Mouse (Mus musculus) limb, embryonic 14.5 days (tissue): ENCODE results near the gene Kcnk13. TPM values are rescaled to one million over a fixed set of nuclear protein-coding genes. Genes with fewer than 3 reads are reported as not detected.

ENCODE experiments used
- ATAC-seq: fragments of 200-750 bp; cut with Nextera tagmentation; 2 replicates; pipeline ENCODE4 v1.8.0; 2017; ENCODE audit warnings: low read depth, moderate number of reproducible peaks, moderate TSS enrichment; ENCODE audit not compliant: low FRiP score
- DNase-seq: peaks from one replicate; pipeline ENCODE4 v3.0.0-alpha.2; 2015; ENCODE audit warnings: low spot score
- H3K27ac ChIP-seq: fragments of 300-500 bp; sonication (generic); replicated peaks from 2 replicates; pipeline ENCODE4 v1.5.1; 2014; ENCODE audit warnings: low read depth, mild to moderate bottlenecking, low read length, moderate library complexity, mixed read lengths
- H3K27me3 ChIP-seq: fragments of 300-500 bp; sonication (generic); 2 replicates; pipeline ENCODE4 v1.6.1; 2014; ENCODE audit warnings: low read length, mixed read lengths; ENCODE audit not compliant: control insufficient read depth, insufficient read depth
- H3K36me3 ChIP-seq: fragments of 300-500 bp; sonication (generic); 2 replicates; pipeline ENCODE4 v1.6.1; 2014; ENCODE audit warnings: mild to moderate bottlenecking, low read length, moderate library complexity, mixed read lengths; ENCODE audit not compliant: control insufficient read depth, insufficient read depth
- H3K4me1 ChIP-seq: fragments of 300-500 bp; sonication (generic); 2 replicates; pipeline ENCODE4 v1.6.1; 2014; ENCODE audit warnings: antibody characterized with exemption, low read length, mixed read lengths; ENCODE audit not compliant: control insufficient read depth, insufficient read depth
- H3K4me2 ChIP-seq: fragments of 300-500 bp; sonication (generic); replicated peaks from 2 replicates; pipeline ENCODE4 v1.6.1; 2014; ENCODE audit warnings: low read depth, mild to moderate bottlenecking, low read length, moderate library complexity; ENCODE audit not compliant: severe bottlenecking
- H3K4me3 ChIP-seq: fragments of 300-500 bp; sonication (generic); replicated peaks from 2 replicates; pipeline ENCODE4 v1.5.1; 2014; ENCODE audit warnings: low read length
- H3K9ac ChIP-seq: fragments of 300-500 bp; sonication (generic); 2 replicates; pipeline ENCODE4 v1.6.1; 2014; ENCODE audit warnings: mild to moderate bottlenecking, low read depth, low read length, moderate library complexity; ENCODE audit not compliant: severe bottlenecking
- H3K9me3 ChIP-seq: fragments of 300-500 bp; sonication (generic); 2 replicates; pipeline ENCODE4 v1.6.1; 2016; ENCODE audit warnings: low read length; ENCODE audit not compliant: control insufficient read depth
- POLR2A ChIP-seq: fragments of 200-500 bp; IDR thresholded peaks from 2 replicates; pipeline ENCODE4 v1.8.0; 2012; ENCODE audit warnings: inconsistent platforms, mild to moderate bottlenecking, moderate library complexity, borderline replicate concordance; ENCODE audit not compliant: insufficient read depth, insufficient read length; ENCODE audit errors: extremely low read depth
- WGBS: fragments of 180-500 bp; shearing (Covaris S2); extraction: QIAGEN DNeasy Blood & Tissue Kit; methylation state at CpG from one replicate; pipeline ENCODE4 v1.1.7; 2014; 5-methylcytosine and 5-hydroxymethylcytosine counted together
- polyA plus RNA-seq, 2 experiments: library from polyadenylated mRNA; depleted of rRNA in 1 of 2; stranded (reverse) in 1 of 2; unstranded in 1 of 2; fragments of >200 nt; fragmentation: Nextera tagmentation in 1 of 2; extraction: Ambion mirVana in 1 of 2; gene quantifications; 2 replicates each; pipeline versions ENCODE4 v1.2.1 to v1.2.3; 2012 to 2014

The Kcnk13 gene
- polyA plus RNA-seq, 2 experiments: 1.7 to 2.4 TPM

DNA sequence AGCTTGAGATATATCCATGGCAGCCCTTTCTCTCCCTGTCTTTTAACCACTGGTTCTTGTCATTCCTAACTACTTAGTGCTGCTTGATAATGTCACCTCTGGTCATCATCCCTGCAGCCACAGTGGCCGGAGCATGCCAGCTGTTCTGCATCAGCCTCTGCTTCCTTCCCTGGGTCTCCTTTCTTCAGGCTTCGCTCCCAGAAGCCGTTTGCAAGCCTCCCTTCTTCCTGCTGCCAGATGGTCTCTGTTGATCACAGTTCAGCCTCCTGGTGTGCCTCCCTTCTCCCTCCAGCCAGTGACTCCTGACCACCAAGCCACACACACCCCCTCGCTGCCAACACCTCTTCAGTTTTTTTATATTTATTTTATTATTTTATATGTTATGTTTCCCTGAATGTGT is 25.8 kb upstream of the Kcnk13 start:
- 53% methylated on average over 4 of the region's 4 CpGs for WGBS
- Histone ChIP-seq H3K4me3 (no peak overlapping the region), H3K4me2 (no peak overlapping the region), H3K27me3 (no peaks in the 10 kb centered on the region), H3K27ac (no peak overlapping the region), H3K9me3 (no peaks in the 10 kb centered on the region), H3K9ac (no peak overlapping the region), H3K36me3 (peaks cover 29% of the 10 kb centered on the region), H3K4me1 (no peaks in the 10 kb centered on the region)
- ATAC-seq (no peak), DNase-seq (no peak)
- no peak for TF ChIP-seq POLR2A

DNA sequence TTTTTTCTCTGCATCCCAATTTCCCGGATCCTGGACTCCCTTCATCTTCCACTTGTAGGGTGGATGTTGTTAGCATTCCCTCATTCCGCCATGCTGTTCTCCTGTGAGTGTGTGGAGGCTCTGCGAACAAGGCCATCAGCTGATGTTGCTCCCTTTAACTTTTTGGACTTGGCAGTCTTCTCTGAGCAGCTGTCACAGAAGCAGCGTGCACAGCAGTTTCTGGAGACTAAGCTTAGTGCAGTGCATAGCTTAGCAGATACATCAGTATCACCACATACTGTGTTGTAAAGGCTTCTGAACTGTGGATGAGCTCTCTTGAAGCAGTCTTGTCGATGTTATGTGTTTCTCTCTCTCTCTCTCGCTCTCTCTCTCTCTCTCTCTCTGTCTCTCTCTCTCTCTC is 25.1 kb upstream of the Kcnk13 start:
- 92% methylated on average over 6 of the region's 6 CpGs for WGBS
- DNase-seq (no peak), ATAC-seq (no peak)

DNA sequence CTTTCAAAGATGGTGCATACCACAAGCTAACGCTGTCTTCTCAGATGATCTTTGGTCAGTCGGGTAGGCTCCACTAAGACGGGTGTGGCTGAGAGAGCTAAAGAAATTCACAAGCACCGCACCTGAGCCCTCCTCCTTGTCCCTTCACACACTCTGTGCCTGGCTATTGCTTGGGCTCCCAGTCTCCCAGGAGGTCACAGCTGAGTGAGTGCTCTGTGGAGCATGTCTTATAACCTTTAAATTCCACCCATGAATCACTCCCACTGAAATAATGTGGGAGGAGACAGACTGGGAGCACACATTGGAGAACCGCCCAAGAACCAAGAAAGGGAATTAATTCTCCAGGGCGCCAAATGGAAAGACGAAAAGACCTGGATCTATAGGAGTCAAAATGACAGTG is 23.6 kb upstream of the Kcnk13 start:
- H3K36me3 ChIP-seq: peaks cover 30% of the 10 kb centered on the region
- no peak for TF ChIP-seq POLR2A
- ATAC-seq: no peak

More for the DNA sequence above, 25.1 kb upstream of the Kcnk13 start:
- TF ChIP-seq POLR2A: no peak
- Histone ChIP-seq H3K27me3 (no peaks in the 10 kb centered on the region), H3K36me3 (peaks cover 29% of the 10 kb centered on the region), H3K4me1 (no peaks in the 10 kb centered on the region), H3K4me3 (no peak overlapping the region), H3K27ac (no peak overlapping the region), H3K9me3 (no peaks in the 10 kb centered on the region), H3K9ac (no peak overlapping the region), H3K4me2 (no peak overlapping the region)

DNA sequence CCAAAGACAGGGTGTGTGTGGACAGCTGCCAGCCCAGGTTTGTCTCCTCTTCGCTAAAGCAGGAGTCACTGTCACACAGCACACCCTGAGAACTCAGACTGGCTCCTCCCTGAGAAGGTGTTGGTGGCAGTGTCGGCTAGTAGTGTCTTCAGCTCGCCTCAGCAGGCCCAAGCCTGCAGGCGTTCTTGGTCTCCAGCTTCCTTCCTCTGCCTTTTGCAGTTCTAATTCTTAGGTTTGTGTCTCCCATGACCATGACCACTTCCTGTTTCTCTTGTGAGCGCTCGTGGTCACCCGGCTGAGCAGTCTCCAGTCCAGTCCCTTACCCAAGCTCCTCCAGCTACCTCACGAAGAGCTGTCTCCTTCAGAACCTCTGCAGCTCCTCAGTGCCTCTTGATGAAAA is 21.9 kb upstream of the Kcnk13 start:
- peaks cover 28% of the 10 kb centered on the region for H3K36me3 ChIP-seq

More for the DNA sequence above, 23.6 kb upstream of the Kcnk13 start:
- DNase-seq: no peak
- no peak overlapping the region for H3K9ac ChIP-seq
- 93% methylated on average over 7 of the region's 7 CpGs for WGBS
- H3K27me3 ChIP-seq: no peaks in the 10 kb centered on the region
- no peak overlapping the region for H3K4me3 ChIP-seq
- H3K4me1 ChIP-seq: no peaks in the 10 kb centered on the region
- no peak overlapping the region for H3K4me2 ChIP-seq
- no peak overlapping the region for H3K27ac ChIP-seq
- H3K9me3 ChIP-seq: no peaks in the 10 kb centered on the region

DNA sequence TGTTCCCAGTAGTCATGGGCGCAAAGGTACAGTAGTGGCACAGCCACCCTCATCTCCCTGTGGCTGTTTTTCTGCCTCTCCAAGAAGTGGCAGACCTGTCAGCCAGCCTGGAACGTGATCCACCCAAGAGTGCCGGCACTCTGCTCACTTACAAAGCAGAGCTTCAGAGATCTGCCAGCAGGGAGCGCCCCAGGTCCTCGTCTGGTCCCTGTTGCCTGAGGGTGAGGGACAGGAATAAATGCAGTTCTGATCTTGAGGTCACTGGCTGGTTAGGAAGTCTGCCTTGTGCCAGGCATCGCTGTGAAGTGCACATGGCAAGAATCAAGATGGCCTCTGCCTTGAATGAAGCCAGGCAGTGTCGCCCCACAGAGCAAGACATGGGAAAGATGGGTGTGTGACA is 11.4 kb upstream of the Kcnk13 start:
- H3K36me3 ChIP-seq: peaks cover 20% of the 10 kb centered on the region
- 57% methylated on average over 7 of the region's 7 CpGs for WGBS
- no peak overlapping the region for H3K4me2 ChIP-seq
- DNase-seq: no peak
- H3K4me3 ChIP-seq: no peak overlapping the region
- no peaks in the 10 kb centered on the region for H3K27me3 ChIP-seq
- no peak overlapping the region for H3K27ac ChIP-seq
- H3K4me1 ChIP-seq: no peaks in the 10 kb centered on the region
- no peaks in the 10 kb centered on the region for H3K9me3 ChIP-seq
- peak; percentile 37; the same call in 1 of the 2 replicates for ATAC-seq
- TF ChIP-seq POLR2A: no peak
- no peak overlapping the region for H3K9ac ChIP-seq

More for the DNA sequence above, 21.9 kb upstream of the Kcnk13 start:
- no peak for ATAC-seq
- no peak overlapping the region for H3K4me2 ChIP-seq
- H3K9me3 ChIP-seq: no peaks in the 10 kb centered on the region
- DNase-seq: no peak
- no peak for TF ChIP-seq POLR2A
- H3K4me3 ChIP-seq: no peak overlapping the region
- H3K4me1 ChIP-seq: no peaks in the 10 kb centered on the region
- no peak overlapping the region for H3K27ac ChIP-seq
- 87% methylated on average over 8 of the region's 8 CpGs for WGBS
- H3K27me3 ChIP-seq: no peaks in the 10 kb centered on the region
- H3K9ac ChIP-seq: no peak overlapping the region

DNA sequence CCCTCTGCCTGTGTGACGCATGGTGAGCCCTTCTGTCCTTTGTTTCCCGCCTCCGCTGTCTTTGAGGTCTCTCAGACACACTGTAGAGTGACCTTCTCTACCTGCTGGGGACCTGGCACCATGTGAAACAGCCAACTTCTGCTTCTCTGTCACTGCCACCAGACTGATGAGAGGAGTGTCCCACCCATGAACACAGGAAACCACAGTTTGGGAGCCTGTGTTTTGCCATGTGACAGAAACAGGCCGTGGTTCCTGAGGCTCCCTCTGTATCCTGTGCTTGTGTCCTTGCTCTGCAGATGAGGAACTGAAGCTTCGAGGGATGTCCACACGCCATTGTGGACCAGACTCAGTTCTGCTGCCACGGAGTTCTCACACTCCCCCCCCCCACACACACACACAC is 7.9 kb upstream of the Kcnk13 start:
- no peak for DNase-seq
- H3K27me3 ChIP-seq: no peaks in the 10 kb centered on the region
- ATAC-seq: no peak
- no peaks in the 10 kb centered on the region for H3K9me3 ChIP-seq
- H3K4me2 ChIP-seq: no peak overlapping the region
- no peak overlapping the region for H3K9ac ChIP-seq
- no peak overlapping the region for H3K4me3 ChIP-seq
- 81% methylated on average over 7 of the region's 7 CpGs for WGBS
- peaks cover 10% of the 10 kb centered on the region; the same call in 1 of the 2 replicates for H3K36me3 ChIP-seq
- no peak for TF ChIP-seq POLR2A
- no peaks in the 10 kb centered on the region for H3K4me1 ChIP-seq
- H3K27ac ChIP-seq: no peak overlapping the region
